Mouse (Mus musculus) gastrocnemius, postnatal 14 days (tissue): ENCODE data around the gene Rpl27a. TPM values are rescaled to one million over a fixed set of nuclear protein-coding genes. Genes with fewer than 3 reads are reported as not detected.

ENCODE experiments used
- DNase-seq: peaks from one replicate; pipeline ENCODE4 v3.0.0; 2021; ENCODE audit warnings: mixed read lengths
- intact Hi-C: fragments of 180-260 bp; cut with DNase I; formaldehyde crosslinking; loops from one replicate; pipeline ENCODE4 v1.15.1; 2025; ENCODE audit warnings: low total_unique reads
- microRNA-seq, 2 experiments: library from miRNA; unstranded; fragments of <30 nt; microRNA quantifications; one replicate each; pipeline ENCODE4 v1.2.0; 2021
- total RNA-seq, 2 experiments: library from RNA; stranded (reverse); gene quantifications; 2 replicates each; pipeline ENCODE4 v1.2.3; 2021

The Rpl27a gene
- total RNA-seq, 2 experiments from 2014 or later = 105 to 116 TPM

GRCm38 (mm10) chr7:109546726-109547125 is 27.8 kb downstream of the Rpl27a start:
- DNase-seq = no peak
- intact Hi-C loops = no loop called here

DNA sequence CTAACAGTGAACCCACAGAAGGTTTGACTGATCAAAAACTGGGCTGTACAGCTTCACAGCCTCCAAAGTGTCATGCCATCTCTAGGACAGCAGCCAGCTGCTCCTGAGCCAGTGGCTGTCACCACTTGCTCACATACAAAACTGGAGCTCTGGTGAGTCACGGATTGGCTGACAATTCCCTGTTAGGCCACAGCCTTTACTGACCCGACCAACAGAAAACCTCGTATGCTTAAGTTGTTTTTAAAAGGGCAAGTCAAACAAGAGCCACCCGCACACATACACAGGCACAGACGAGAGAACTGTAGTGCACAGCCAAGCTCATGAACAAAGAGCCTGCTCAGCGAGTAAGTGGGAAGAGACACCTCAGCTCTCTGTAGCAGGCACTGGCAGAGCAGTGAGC is 40.6 kb downstream of the Rpl27a start:
- DNase-seq = peak; percentile 71
- intact Hi-C loops = no loop called here

GRCm38 (mm10) chr7:109561466-109562153 is 42.7 kb downstream of the Rpl27a start:
- intact Hi-C loops = loop anchor here (10.0 kb wide), 1 partner anchor 53 kb away; no protein-coding TSS in a partner anchor
- no peak for DNase-seq

DNA sequence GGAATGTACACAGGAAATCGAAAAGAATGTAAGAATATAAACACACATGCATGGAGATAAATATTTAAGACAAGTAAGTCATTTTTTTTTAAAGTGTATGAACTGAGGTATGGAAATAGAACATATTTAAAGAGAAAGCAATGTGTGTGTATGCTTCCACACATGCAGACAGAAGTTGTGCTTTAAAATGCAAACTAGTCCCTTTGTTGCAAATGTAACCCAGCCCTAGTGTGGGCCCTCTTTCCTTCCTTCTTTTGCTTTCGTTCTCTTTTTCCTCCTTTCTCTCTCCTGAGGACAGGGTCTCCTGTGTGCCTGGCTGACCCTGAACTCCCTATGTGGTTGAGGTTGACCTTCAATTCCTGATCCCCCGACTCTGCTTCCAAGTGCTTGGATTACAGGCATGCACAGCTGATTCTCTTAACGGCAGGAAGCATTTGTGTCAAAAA is 43.2 kb downstream of the Rpl27a start:
- intact Hi-C loops = loop anchor here (10.0 kb wide), 1 partner anchor 53 kb away; no protein-coding TSS in a partner anchor
- DNase-seq = no peak

DNA sequence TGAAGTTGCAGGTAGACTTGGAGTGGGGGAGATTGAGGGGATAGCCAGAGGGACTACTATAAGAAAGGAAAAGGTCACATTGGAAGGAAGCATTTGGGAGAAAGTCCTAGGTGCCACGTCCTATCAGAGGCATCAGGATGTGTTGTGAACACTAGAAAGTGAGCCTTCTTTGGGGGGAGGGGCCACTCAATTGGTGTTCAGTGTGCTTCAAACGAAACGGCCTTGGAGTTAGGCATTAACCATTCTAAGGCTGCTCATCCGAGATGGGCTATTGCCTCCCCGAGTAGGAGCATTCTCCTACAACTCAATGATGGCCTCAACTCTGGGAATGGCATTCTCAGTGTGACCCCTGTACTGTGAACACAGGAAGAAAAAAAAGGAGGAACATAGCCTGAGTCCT is 43.7 kb downstream of the Rpl27a start:
- no peak for DNase-seq
- intact Hi-C loops = loop anchor here (10.0 kb wide), 1 partner anchor 52 kb away; no protein-coding TSS in a partner anchor

GRCm38 (mm10) chr7:109563775-109564362 is 44.9 kb downstream of the Rpl27a start:
- no peak for DNase-seq
- intact Hi-C loops = loop anchor here (10.0 kb wide), 1 partner anchor 51 kb away; no protein-coding TSS in a partner anchor

- intact Hi-C loops = loop anchor here (10.0 kb wide), 1 partner anchor 48 kb away; no protein-coding TSS in a partner anchor
- no peak for DNase-seq
These were observed 47.4 kb downstream of the Rpl27a start for GRCm38 (mm10) chr7:109566327-109566726.

- intact Hi-C loops = loop anchor here (10.0 kb wide), 1 partner anchor 48 kb away; no protein-coding TSS in a partner anchor
- DNase-seq = no peak
These were observed 48.2 kb downstream of the Rpl27a start for GRCm38 (mm10) chr7:109566841-109567768.

- no peak for DNase-seq
- intact Hi-C loops = loop anchor here (10.0 kb wide), 1 partner anchor 46 kb away; no protein-coding TSS in a partner anchor
These were observed 49.5 kb downstream of the Rpl27a start for GRCm38 (mm10) chr7:109568391-109568892.

Small RNA genes lying within 50 kb of the gene (microRNA-seq; reads per million reads assigned to microRNA genes)
- 0 reads per million in 2 experiments for gene Gm47284

Other genes with a start within 250 kb of the Rpl27a start
- gene Stk33, start 80.1 kb upstream of the Rpl27a start, total RNA-seq = not detected
- gene Trim66, start 11.0 kb upstream of the Rpl27a start, total RNA-seq = under 1 TPM; 0.18 to 0.20 TPM
- 10 to 100 TPM; 14.6 to 17.7 TPM for gene St5, start 184.5 kb downstream of the Rpl27a start, total RNA-seq
- 1 to 10 TPM; 6.5 to 7.4 TPM for gene Akip1, start 184.5 kb downstream of the Rpl27a start, total RNA-seq
- gene BC051019, start 204.7 kb downstream of the Rpl27a start, total RNA-seq = not detected
- not detected for gene Ascl3, start 212.6 kb downstream of the Rpl27a start, total RNA-seq
- 10 to 100 TPM; 25.2 to 26.2 TPM for gene Tmem9b, start 233.7 kb downstream of the Rpl27a start, total RNA-seq